ENCODE assay signal across 8 mouse cellular contexts in the genomic region with DNA sequence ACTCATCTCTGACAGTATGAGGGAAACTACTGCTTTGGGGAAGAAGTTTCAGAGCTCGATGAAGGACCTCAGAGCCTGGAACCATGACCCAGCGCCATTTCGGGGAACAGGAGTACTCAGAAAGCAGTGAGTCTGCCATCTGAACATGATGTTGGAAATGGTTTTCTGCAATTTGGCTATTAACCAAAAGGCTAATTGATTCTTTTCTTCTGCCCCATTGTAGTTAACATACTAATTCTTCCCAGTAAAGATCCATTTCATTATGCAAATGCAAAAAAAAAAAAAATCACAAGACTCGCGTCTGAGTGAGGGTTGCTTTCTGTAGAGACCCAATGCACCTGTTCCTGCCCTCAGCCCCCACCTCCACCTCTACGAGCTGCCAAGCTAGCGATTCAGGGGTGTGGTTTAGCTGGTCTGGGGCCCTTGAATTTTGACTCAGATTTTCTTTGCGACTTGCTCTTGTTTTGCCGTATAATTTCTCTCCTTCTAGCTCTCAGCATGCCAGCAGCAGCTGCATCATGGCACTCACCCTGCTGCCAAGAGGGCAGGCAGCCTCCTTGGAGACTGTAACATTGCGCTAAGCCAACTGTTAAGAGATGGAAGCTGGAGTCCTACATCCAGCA.
DNase-seq lines count a peak whose midpoint lies in the region; ATAC-seq lines count a peak whose summit lies in the region.

No protein-coding gene starts in this region.

- DNase-seq in frontal cortex, postnatal 14 days (ENCODE audit: low spot score in 2 of 2) = no peak
- peak; percentile 25 for DNase-seq in Muller cell, postnatal 12 days (ENCODE audit: inconsistent ontology term)
- peak; percentile 20 to 28 for DNase-seq in cerebellum, postnatal 36 days
- DNase-seq in urinary bladder, postnatal 10 days (ENCODE audit: low spot score) = no peak
- DNase-seq in urinary bladder, adult 18-20 months (ENCODE audit: low spot score in 2 of 2) = no peak
- DNase-seq in adrenal gland, postnatal 25 days = no peak

- H3K9ac ChIP-seq in neural tube, embryonic 13.5 days = no peak overlapping the region

- H3K27me3 ChIP-seq in neural tube, embryonic 13.5 days = no peaks in the 10 kb centered on the region

- no peaks in the 10 kb centered on the region for H3K9me3 ChIP-seq in neural tube, embryonic 13.5 days

- WGBS in neural tube, embryonic 13.5 days = 44% methylated on average over 10 of the region's 10 CpGs

- ATAC-seq in frontal cortex, adult (ENCODE audit: low TSS enrichment) = peak; percentile 68
- peak; percentile 71; the same call in 1 of the 2 replicates for ATAC-seq in neural tube, embryonic 13.5 days (ENCODE audit: low read depth)

- H3K27ac ChIP-seq in neural tube, embryonic 13.5 days (replicated peaks) = peak overlapping the region; percentile 61

- H3K4me3 ChIP-seq in neural tube, embryonic 13.5 days = no peak overlapping the region

- H3K4me1 ChIP-seq in neural tube, embryonic 13.5 days (replicated peaks) = peaks cover 37% of the 10 kb centered on the region

- no peaks in the 10 kb centered on the region for H3K36me3 ChIP-seq in neural tube, embryonic 13.5 days

- H3K4me2 ChIP-seq in neural tube, embryonic 13.5 days = peak overlapping the region; percentile 30; the same call in 1 of the 2 replicates

Comparison
In these comparisons a context has a peak if more than half of its experiments do, and no peak if none do; other contexts are left out.
1. DNase-seq: peak in Muller cell, postnatal 12 days (single experiment) and cerebellum, postnatal 36 days (2 of 2); none in frontal cortex, postnatal 14 days (0 of 2), urinary bladder, postnatal 10 days (single experiment), urinary bladder, adult 18-20 months (0 of 2) and adrenal gland, postnatal 25 days (single experiment).